Mouse (Mus musculus) embryonic facial prominence, embryonic 10.5 days (tissue): ENCODE measurements around the gene Dio1. TPM values are rescaled to one million over a fixed set of nuclear protein-coding genes. Genes with fewer than 3 reads are reported as not detected.

Experiments used
- DNase-seq: peaks from one replicate; pipeline ENCODE4 v3.0.0-alpha.2; 2017; ENCODE audit warnings: low spot score
- H3K27ac ChIP-seq: fragments of 300-500 bp; sonication (generic); replicated peaks from 2 replicates; pipeline ENCODE4 v1.5.1; 2016; ENCODE audit warnings: mild to moderate bottlenecking
- H3K27me3 ChIP-seq: fragments of 300-500 bp; sonication (generic); replicated peaks from 2 replicates; pipeline ENCODE4 v1.6.1; 2016; ENCODE audit warnings: low read depth, mild to moderate bottlenecking; ENCODE audit not compliant: poor library complexity, severe bottlenecking
- H3K36me3 ChIP-seq: fragments of 300-500 bp; sonication (generic); replicated peaks from 2 replicates; pipeline ENCODE4 v1.6.1; 2016; ENCODE audit warnings: mild to moderate bottlenecking, moderate library complexity
- H3K4me1 ChIP-seq: fragments of 300-500 bp; sonication (generic); 2 replicates; pipeline ENCODE4 v1.6.1; 2016
- H3K4me3 ChIP-seq: fragments of 300-500 bp; sonication (generic); 2 replicates; pipeline ENCODE4 v1.5.1; 2016; ENCODE audit warnings: mild to moderate bottlenecking, moderate library complexity
- H3K9me3 ChIP-seq: fragments of 300-500 bp; sonication (generic); 2 replicates; pipeline ENCODE4 v1.6.1; 2016; ENCODE audit warnings: mild to moderate bottlenecking
- WGBS: fragments of 180-500 bp; shearing (Covaris S2); methylation state at CpG from one replicate; pipeline ENCODE4 v1.1.7; 2016; 5-methylcytosine and 5-hydroxymethylcytosine counted together
- polyA plus RNA-seq: library from polyadenylated mRNA; unstranded; fragments of >200 nt; fragmentation: Nextera tagmentation; extraction: Ambion mirVana; gene quantifications from 2 replicates; pipeline ENCODE4 v1.2.1, GENCODE M21; 2016

Dio1 gene
- polyA plus RNA-seq = not detected in 2 replicates

DNA sequence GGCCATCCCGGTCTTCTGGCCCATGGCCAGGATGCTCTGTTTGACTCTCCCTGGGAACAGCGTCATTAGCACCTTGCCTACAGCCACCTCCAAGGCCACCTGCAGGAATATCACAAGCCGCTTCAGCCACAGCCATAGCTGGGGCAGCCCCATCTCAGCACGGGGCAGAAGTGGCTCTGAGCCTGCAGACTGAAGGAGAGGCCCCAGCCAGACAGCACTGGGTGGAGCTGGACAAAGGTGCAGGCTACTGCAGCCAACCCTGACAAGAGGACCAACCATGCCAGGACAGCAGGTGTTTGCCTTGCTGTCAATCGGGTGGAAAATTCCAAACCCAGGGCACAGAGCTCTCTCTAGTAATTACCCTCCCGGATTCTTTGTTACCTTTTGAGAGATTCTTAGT is at the start of gene Dio1:
Gene Dio1, minus strand, starts transcription at position 204 of the 400 bp plus-strand sequence.
- WGBS = 65% methylated on average over 6 of the region's 6 CpGs
- Histone ChIP-seq H3K4me3 (no peak within 1 kb of the TSS), H3K36me3 (no peaks in the 10 kb centered on the region), H3K27ac (no peak within 1 kb of the TSS), H3K27me3 (no peaks in the 10 kb centered on the region), H3K4me1 (peaks cover 5% of the 10 kb centered on the region), H3K9me3 (no peaks in the 10 kb centered on the region)
- DNase-seq = no peak

DNA sequence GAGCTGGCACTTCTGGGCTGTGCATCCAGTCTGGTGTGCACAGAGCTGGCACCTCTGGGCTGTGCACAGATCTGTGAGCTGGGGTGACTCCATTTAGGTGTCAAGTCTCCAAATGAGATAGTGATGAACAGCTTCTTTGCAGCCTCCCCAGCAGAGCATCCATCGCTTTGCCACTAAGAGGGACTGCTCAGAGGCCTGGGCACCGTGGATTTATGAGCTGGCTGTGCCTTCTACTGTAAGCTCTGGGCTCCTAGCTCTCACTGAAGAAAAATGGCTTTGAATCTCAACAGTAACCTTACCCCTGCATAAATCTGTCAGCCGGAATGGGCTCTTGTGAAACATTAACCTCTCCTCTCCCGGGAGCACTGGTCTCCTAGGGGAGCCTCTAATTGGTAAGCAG is 47.6 kb upstream of the Dio1 start:
- H3K27ac ChIP-seq = no peak overlapping the region
- H3K27me3 ChIP-seq = no peaks in the 10 kb centered on the region
- no peak for DNase-seq
- WGBS = 63% methylated on average over 4 of the region's 4 CpGs
- H3K9me3 ChIP-seq = no peaks in the 10 kb centered on the region
- peaks cover 23% of the 10 kb centered on the region for H3K36me3 ChIP-seq
- no peak overlapping the region for H3K4me3 ChIP-seq
- H3K4me1 ChIP-seq = peaks cover 7% of the 10 kb centered on the region; the same call in 1 of the 2 replicates

DNA sequence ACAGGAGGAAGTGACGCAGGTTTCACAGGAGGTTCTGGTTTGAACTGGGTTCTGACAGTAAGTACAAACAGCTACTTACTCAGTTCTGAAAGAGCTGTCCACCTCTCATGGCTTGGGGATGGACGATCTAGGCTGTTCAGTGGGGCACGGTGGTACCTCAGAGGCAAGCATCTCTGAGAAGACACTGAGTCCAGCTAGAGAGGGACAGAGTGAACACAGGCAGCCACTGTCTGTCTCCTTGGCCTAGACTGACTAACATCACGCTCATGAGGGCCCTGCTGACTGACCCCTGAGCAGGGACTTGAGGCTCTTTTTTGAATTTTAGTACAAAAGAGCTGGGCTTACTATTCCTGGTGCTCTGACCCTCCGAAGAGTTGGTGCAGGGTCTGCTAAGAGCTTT is 47.2 kb upstream of the Dio1 start:
- no peak overlapping the region for H3K4me3 ChIP-seq
- no peak overlapping the region for H3K27ac ChIP-seq
- peaks cover 23% of the 10 kb centered on the region for H3K36me3 ChIP-seq
- WGBS = 92% methylated on average over 5 of the region's 5 CpGs
- H3K4me1 ChIP-seq = peaks cover 8% of the 10 kb centered on the region; the same call in 1 of the 2 replicates
- DNase-seq = no peak
- no peaks in the 10 kb centered on the region for H3K27me3 ChIP-seq
- no peaks in the 10 kb centered on the region for H3K9me3 ChIP-seq

DNA sequence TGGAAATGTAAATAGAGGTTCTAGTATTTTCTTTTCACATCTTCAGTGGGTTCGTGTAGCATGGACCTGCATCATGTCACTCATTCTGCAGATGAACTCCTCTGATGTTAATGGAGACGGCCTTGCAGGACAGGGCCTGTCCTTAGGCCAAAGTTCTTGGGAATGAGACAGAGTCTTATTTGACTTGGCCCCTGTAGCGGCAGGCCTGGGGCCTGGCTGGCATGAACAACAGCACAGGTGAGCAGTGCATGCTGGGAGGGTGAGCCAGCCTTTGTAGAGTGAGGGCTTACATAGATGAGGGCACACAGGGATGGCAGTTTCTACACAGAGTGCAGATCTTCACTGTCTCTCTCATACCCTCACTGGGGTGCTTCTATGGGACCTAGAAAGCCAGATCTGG is 46.6 kb upstream of the Dio1 start:
- Histone ChIP-seq H3K9me3 (no peaks in the 10 kb centered on the region), H3K27ac (no peak overlapping the region), H3K36me3 (peaks cover 22% of the 10 kb centered on the region), H3K4me3 (no peak overlapping the region), H3K27me3 (no peaks in the 10 kb centered on the region), H3K4me1 (peaks cover 11% of the 10 kb centered on the region; the same call in 1 of the 2 replicates)
- 89% methylated on average over 3 of the region's 3 CpGs for WGBS
- DNase-seq = no peak

DNA sequence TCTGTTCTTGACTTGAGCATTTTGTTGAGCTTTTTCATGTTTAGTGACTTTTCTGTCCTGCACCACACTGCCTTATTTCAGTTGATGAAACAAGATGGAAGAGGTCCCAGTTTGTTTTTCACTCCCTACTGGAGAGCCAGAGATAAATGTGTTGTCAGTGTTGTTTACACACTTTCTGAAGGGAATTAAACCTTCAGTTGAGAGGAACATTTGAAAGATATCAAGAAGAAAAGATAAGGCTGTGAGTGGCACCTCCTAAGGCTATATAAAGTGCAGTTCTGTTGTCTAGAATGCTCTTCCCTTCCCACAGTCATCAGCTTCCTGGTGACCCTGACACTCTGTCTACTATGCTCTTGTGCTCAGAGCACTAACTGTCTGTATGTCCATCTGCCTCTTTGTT is 44.4 kb upstream of the Dio1 start:
- Histone ChIP-seq H3K36me3 (peaks cover 20% of the 10 kb centered on the region), H3K27ac (no peak overlapping the region), H3K4me1 (peaks cover 11% of the 10 kb centered on the region; the same call in 1 of the 2 replicates), H3K27me3 (no peaks in the 10 kb centered on the region), H3K4me3 (no peak overlapping the region), H3K9me3 (no peaks in the 10 kb centered on the region)
- no peak for DNase-seq

DNA sequence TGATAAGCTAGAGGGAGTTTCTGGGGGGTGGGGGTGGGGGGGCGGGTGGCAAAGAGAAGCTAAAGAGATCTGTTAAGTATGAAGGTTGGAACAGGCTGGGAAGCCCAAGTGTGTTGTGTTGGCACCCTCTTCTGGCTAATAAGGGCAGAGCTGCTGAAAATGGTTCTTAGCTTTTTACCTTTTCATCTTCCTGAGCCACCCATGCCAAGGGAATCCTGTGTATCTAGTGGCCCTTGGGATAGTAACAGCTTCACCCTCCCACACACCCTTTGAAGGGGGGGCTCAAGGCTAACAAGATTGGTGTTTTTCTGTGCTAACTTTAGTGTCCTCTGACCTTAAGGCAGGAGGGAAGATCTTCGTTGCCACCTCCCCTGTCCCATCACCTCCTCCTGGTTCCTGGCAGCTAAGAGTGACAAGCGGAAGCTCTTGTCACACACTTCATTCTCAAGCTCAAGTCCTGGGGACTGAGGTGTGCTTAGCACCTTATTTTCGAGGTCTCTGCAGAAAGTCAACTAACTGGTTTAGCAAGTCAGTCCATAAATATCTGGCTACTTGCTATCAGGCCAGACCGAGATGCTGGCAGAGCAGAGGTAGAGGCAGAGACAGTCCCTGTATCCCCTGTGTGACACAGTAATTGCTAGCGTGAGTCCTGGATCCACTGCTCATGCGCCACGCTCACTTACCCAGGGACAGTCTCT is 42.5 kb upstream of the Dio1 start:
- peak; percentile 22 for DNase-seq
- Histone ChIP-seq H3K36me3 (peaks cover 32% of the 10 kb centered on the region), H3K4me1 (peaks cover 7% of the 10 kb centered on the region; the same call in 1 of the 2 replicates), H3K27ac (no peak overlapping the region), H3K4me3 (no peak overlapping the region), H3K27me3 (no peaks in the 10 kb centered on the region), H3K9me3 (no peaks in the 10 kb centered on the region)
- WGBS = 70% methylated on average over 8 of the region's 8 CpGs

DNA sequence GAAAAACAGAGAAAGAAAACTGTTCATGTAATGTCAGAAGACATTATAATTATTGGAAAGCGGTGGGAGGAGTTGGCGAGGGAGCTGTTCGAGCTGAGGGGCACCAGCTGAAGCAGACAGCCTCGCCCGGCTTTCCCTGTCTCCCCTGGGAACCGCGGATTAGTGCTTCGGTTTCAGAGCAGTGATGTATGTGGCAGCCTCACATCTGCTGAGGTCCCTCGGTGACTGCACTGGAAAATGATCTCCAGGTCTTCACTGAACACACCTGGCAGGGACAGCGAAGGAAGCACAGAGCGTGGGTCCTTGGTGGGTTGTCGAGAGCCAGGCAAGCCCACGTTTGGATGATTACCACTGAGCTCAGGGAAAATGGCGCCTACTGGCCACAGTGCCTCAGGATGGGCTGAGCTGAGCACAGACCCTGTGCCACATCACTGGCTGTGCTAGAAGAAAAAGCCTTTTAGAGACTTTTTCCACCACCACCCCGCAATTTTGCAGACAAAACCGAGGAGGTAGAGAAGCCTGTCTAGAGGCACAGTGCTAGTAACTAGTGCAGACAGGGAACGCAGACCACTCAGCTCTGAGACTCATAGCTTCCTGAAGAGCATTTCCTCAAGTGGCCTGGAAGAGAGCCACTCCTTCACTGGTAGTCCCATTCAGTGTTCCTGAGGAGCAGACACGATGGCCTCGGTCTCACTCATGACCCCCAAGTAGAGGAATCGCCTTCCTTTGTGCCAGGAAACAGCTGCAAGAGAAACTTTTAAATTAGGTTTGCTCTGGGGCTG is 41.8 kb upstream of the Dio1 start:
- DNase-seq = no peak
- H3K36me3 ChIP-seq = peaks cover 33% of the 10 kb centered on the region

DNA sequence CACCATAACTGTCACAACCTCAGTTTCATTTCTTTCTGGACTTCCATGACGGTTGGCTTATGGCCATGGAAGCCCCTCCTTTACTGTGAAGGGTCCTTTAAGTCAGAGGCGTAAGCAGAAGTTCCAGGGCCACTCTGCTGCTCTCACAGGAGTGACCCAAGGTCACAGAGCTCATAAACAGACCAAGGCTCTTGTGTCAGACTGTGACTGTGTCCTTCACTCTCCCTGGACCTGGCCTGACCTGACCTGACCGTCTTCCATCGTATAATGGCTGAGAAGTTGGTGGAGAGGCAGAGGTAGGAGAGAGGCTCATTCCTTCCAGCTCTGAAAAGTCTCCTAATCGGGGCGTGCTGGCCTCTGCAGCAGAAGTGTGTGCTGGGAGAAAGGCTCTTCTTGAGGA is 40.3 kb upstream of the Dio1 start:
- WGBS = 75% methylated on average over 6 of the region's 6 CpGs
- no peak overlapping the region for H3K4me3 ChIP-seq
- DNase-seq = no peak
- H3K27ac ChIP-seq = no peak overlapping the region
- peaks cover 33% of the 10 kb centered on the region for H3K36me3 ChIP-seq
- 0 out of 2 replicates have a peak, but pooled peaks cover 3% of the 10 kb centered on the region for H3K4me1 ChIP-seq
- no peaks in the 10 kb centered on the region for H3K9me3 ChIP-seq
- H3K27me3 ChIP-seq = no peaks in the 10 kb centered on the region

More for the DNA sequence above, 41.8 kb upstream of the Dio1 start:
- no peaks in the 10 kb centered on the region for H3K9me3 ChIP-seq
- 0 out of 2 replicates have a peak, but pooled peaks cover 3% of the 10 kb centered on the region for H3K4me1 ChIP-seq
- no peak overlapping the region for H3K27ac ChIP-seq
- WGBS = 77% methylated on average over 20 of the region's 20 CpGs
- H3K4me3 ChIP-seq = no peak overlapping the region
- no peaks in the 10 kb centered on the region for H3K27me3 ChIP-seq

DNA sequence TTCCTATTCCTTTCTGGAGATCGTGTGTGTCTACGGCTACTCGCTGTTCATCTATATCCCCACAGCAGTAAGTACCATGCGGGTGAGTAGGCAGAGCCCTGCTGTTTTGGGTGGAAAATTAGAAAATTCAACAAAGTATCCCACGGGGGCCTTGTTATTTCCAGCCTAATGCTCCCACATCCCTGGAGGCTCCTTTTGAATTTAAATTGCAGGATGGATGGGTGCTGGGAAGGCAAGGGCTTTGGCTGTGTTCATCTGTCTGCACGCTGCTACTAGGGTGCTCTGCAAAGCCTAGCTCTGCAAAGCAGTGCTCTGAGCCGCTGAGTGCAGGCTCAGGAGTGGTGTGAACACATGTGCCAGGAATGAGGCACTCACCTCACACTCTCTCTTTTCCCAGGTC is 37.6 kb upstream of the Dio1 start:
- Histone ChIP-seq H3K4me1 (0 out of 2 replicates have a peak, but pooled peaks cover 7% of the 10 kb centered on the region), H3K4me3 (no peak overlapping the region), H3K9me3 (no peaks in the 10 kb centered on the region), H3K36me3 (peaks cover 17% of the 10 kb centered on the region), H3K27ac (no peak overlapping the region), H3K27me3 (no peaks in the 10 kb centered on the region)
- WGBS = 81% methylated on average over 7 of the region's 7 CpGs
- DNase-seq = no peak

DNA sequence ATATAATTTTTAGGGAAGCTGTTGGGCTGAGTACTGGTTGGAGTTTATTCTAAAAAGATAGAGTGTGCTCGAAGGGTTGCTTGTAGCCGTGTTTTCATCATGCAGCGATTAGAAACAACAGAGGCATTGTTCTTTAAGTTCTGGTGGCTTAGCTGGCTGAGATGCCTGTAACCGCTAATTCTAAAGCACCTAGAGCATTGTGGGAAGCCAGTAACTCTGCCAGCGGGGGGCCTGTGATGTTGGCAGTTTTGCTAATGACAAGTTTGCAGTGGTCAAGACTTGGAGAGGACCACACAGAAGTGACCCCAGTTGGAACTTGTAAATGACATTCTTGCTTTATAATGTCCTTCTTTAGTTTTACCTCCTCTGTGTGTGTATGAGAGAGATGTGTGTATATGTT is 34.4 kb upstream of the Dio1 start:
- no peak for DNase-seq
- 0 out of 2 replicates have a peak, but pooled peaks cover 4% of the 10 kb centered on the region for H3K4me1 ChIP-seq
- peaks cover 23% of the 10 kb centered on the region for H3K36me3 ChIP-seq
- no peak overlapping the region for H3K4me3 ChIP-seq
- H3K9me3 ChIP-seq = no peaks in the 10 kb centered on the region
- no peak overlapping the region for H3K27ac ChIP-seq
- H3K27me3 ChIP-seq = no peaks in the 10 kb centered on the region
- 39% methylated on average over 5 of the region's 5 CpGs for WGBS

DNA sequence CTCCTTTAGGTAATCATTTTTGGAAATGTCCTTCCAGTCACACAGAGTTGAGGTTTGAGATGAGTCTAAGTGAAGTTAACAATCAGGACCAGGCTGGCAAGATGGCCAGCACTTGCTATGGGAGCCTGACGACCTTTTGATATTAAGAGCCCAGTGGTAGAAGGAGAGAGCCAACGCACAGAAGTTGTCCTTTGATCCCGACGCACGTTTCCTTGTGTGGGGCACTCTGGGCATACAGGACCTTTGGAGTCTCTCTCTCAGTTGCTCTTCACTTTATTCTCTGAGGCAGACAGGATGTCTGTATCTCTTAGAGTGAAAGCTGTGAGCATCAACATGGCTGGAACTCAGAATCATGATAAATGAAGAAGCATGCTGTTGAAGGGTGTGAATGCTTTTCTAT is 30.5 kb upstream of the Dio1 start:
- WGBS = 89% methylated on average over 5 of the region's 5 CpGs
- DNase-seq = no peak
- Histone ChIP-seq H3K27me3 (no peaks in the 10 kb centered on the region), H3K4me3 (no peak overlapping the region), H3K4me1 (0 out of 2 replicates have a peak, but pooled peaks cover 4% of the 10 kb centered on the region), H3K27ac (no peak overlapping the region), H3K36me3 (peaks cover 14% of the 10 kb centered on the region; the same call in 1 of the 2 replicates), H3K9me3 (no peaks in the 10 kb centered on the region)

DNA sequence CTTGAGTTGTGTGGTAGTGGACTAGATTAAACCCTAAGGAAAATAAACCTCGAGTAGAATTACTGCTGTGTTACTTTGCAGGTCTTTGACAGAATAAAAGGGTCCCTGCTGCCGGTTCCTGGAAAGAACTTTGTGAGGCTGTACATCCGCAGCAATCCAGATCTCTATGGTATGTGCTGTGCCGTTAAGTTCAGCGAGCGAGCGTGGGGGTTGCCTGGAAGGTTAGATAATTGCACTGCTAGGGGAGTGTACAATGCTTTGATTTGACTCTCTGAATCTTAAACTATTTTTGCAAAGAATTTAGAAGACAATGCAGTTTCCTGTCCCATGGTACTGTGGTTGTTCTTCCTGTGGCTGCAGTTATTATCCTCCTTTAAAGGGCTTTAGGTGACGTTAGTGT is 29.4 kb upstream of the Dio1 start:
- no peaks in the 10 kb centered on the region for H3K9me3 ChIP-seq
- H3K4me3 ChIP-seq = no peak overlapping the region
- no peak overlapping the region for H3K27ac ChIP-seq
- H3K36me3 ChIP-seq = peaks cover 14% of the 10 kb centered on the region; the same call in 1 of the 2 replicates
- no peaks in the 10 kb centered on the region for H3K27me3 ChIP-seq
- no peak for DNase-seq
- 81% methylated on average over 8 of the region's 8 CpGs for WGBS
- 0 out of 2 replicates have a peak, but pooled peaks cover 3% of the 10 kb centered on the region for H3K4me1 ChIP-seq

DNA sequence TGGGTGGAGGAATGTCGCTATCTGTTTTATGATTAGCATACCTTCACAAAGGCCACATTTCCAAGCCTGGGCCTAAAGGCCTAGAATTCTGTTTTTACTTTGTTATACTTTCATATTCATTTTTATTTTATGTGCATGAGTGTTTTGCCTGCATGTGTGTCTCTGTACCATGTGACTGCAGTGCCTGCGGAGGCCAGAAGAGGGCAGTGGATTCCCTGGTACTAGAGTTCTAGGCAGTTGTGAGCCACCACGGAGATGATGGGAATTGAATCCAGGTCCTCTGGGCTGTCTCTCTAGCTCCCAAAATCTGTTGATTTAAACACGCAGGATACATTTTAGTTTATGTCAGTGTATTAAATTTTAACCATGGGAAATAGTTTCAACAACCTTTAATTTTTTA is 26.5 kb upstream of the Dio1 start:
- DNase-seq = no peak
- Histone ChIP-seq H3K27ac (no peak overlapping the region), H3K27me3 (no peaks in the 10 kb centered on the region), H3K4me1 (no peaks in the 10 kb centered on the region), H3K36me3 (peaks cover 14% of the 10 kb centered on the region; the same call in 1 of the 2 replicates), H3K4me3 (no peak overlapping the region), H3K9me3 (no peaks in the 10 kb centered on the region)
- 95% methylated on average over 4 of the region's 4 CpGs for WGBS
